In the genomic region with DNA sequence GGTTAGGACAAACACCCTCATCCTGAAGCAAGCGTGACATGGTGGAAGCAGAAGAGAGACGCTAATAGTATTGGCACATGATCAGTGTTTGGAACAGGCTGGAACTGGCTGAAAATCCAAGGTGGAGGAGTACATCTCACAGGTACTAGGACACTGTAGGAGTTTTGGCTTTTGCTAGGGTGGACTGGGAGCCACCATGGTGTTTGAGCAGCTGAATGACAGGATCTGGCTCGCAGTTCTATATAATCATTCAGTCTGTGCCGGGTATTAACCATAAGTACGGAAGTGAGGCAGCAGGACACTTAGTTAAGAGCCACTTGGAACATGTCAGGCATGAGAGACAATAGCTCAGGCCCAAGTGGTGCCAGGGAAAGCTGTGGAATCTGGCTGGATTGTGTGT, we compare ENCODE assay signal across 29 mouse cellular contexts.
DNase-seq lines count a peak whose midpoint lies in the region; ATAC-seq and TF ChIP-seq lines count a peak whose summit lies in the region.
"Had no signal": no experiment of that assay in that cellular context is flagged by ENCODE, and none has a peak within 500 bp of the region (broad histone marks: within the 10 kb centered on the region; RNA-seq: fewer than 3 reads in every experiment).

No protein-coding gene starts in this region.

- peak; percentile 34; the same call in 1 of the 2 replicates for ATAC-seq in hindbrain, embryonic 14.5 days (ENCODE audit: low FRiP score)
- no peak for ATAC-seq in hindbrain, embryonic 11.5 days (ENCODE audit: low FRiP score)
- no peak for ATAC-seq in midbrain, postnatal 0 days (ENCODE audit: low FRiP score)
- no peak for ATAC-seq in midbrain, embryonic 11.5 days (ENCODE audit: low FRiP score)
- ATAC-seq in intestine, embryonic 16.5 days: no peak
- ATAC-seq: forebrain, embryonic 14.5 days; Patski had no signal

- no peak for DNase-seq in hindbrain, embryonic 14.5 days (ENCODE audit: low spot score)
- no peak for DNase-seq in hindbrain, embryonic 11.5 days (ENCODE audit: low spot score)
- DNase-seq in midbrain, postnatal 0 days (ENCODE audit: low spot score): peak; percentile 35
- no peak for DNase-seq in midbrain, embryonic 11.5 days (ENCODE audit: low spot score, missing footprints)
- peak; percentile 48 for DNase-seq in cerebellum, adult 9-10 months
- peak; percentile 16 to 27 for DNase-seq in cerebellum, postnatal 36 days
- no peak for DNase-seq in c-Kit-positive CD71-positive TER-119-positive erythroid progenitor cells, embryonic 14.5 days (ENCODE audit: low spot score)
- DNase-seq: adrenal gland, postnatal 14 days; embryo, embryonic 11 days; gastrocnemius, adult 2 months; gastrocnemius, postnatal 36 days; heart, adult 18-20 months; heart, postnatal 4 days; kidney, adult 18-20 months; right cerebral cortex, postnatal 4 days; thymus, adult 2 months; thymus, postnatal 36 days had no signal

- H3K9me3 ChIP-seq in hindbrain, embryonic 14.5 days (ENCODE audit: control insufficient read depth, low read length): no peaks in the 10 kb centered on the region
- no peaks in the 10 kb centered on the region for H3K9me3 ChIP-seq in hindbrain, embryonic 11.5 days (ENCODE audit: control insufficient read depth, low read length)
- H3K9me3 ChIP-seq in midbrain, postnatal 0 days (ENCODE audit: low read length): no peaks in the 10 kb centered on the region
- no peaks in the 10 kb centered on the region for H3K9me3 ChIP-seq in midbrain, embryonic 11.5 days (ENCODE audit: control insufficient read depth, low read length)
- no peaks in the 10 kb centered on the region for H3K9me3 ChIP-seq in intestine, embryonic 16.5 days (ENCODE audit: control insufficient read depth, low read length)
- H3K9me3 ChIP-seq: embryonic facial prominence, embryonic 12.5 days; heart, embryonic 12.5 days; limb, embryonic 10.5 days; limb, embryonic 15.5 days; liver, embryonic 15.5 days; lung, embryonic 15.5 days; midbrain, embryonic 12.5 days; neural tube, embryonic 13.5 days had no signal

- no peak overlapping the region for H3K4me2 ChIP-seq in hindbrain, embryonic 14.5 days (replicated peaks)
- H3K4me2 ChIP-seq in hindbrain, embryonic 11.5 days (replicated peaks; ENCODE audit: low read depth, low read length): no peak overlapping the region
- no peak overlapping the region for H3K4me2 ChIP-seq in midbrain, postnatal 0 days (ENCODE audit: low read depth, low read length, poor library complexity, severe bottlenecking)
- H3K4me2 ChIP-seq in midbrain, embryonic 11.5 days: no peak overlapping the region
- H3K4me2 ChIP-seq in intestine, embryonic 16.5 days (ENCODE audit: low read depth, low read length): no peak overlapping the region
- H3K4me2 ChIP-seq: embryonic facial prominence, embryonic 12.5 days; heart, embryonic 12.5 days; limb, embryonic 15.5 days; liver, embryonic 15.5 days; lung, embryonic 15.5 days; midbrain, embryonic 12.5 days; neural tube, embryonic 13.5 days had no signal

- 88% methylated on average over 5 of the region's 5 CpGs for WGBS in hindbrain, embryonic 14.5 days
- WGBS in hindbrain, embryonic 11.5 days: 92% methylated on average over 5 of the region's 5 CpGs
- 85% methylated on average over 5 of the region's 5 CpGs for WGBS in midbrain, postnatal 0 days
- WGBS in midbrain, embryonic 11.5 days: 90% methylated on average over 5 of the region's 5 CpGs
- 86% methylated on average over 5 of the region's 5 CpGs for WGBS in intestine, embryonic 16.5 days

- no peak overlapping the region for H3K4me3 ChIP-seq in hindbrain, embryonic 14.5 days (replicated peaks; ENCODE audit: low read length)
- no peak overlapping the region for H3K4me3 ChIP-seq in hindbrain, embryonic 11.5 days (ENCODE audit: low read depth, low read length)
- no peak overlapping the region for H3K4me3 ChIP-seq in midbrain, postnatal 0 days (ENCODE audit: low read depth, low read length)
- H3K4me3 ChIP-seq in midbrain, embryonic 11.5 days (ENCODE audit: low read depth, low read length): no peak overlapping the region
- no peak overlapping the region for H3K4me3 ChIP-seq in intestine, embryonic 16.5 days (ENCODE audit: low read length)
- H3K4me3 ChIP-seq: embryonic facial prominence, embryonic 12.5 days; gastrocnemius, adult 2 months; heart, embryonic 12.5 days; layer of hippocampus, adult 2 months; limb, embryonic 10.5 days; limb, embryonic 15.5 days; liver, embryonic 15.5 days; lung, embryonic 15.5 days; midbrain, embryonic 12.5 days; neural tube, embryonic 13.5 days had no signal

- no peak overlapping the region for H3K9ac ChIP-seq in hindbrain, embryonic 14.5 days
- no peak overlapping the region for H3K9ac ChIP-seq in hindbrain, embryonic 11.5 days (ENCODE audit: low read depth, low read length)
- no peak overlapping the region for H3K9ac ChIP-seq in midbrain, postnatal 0 days (replicated peaks; ENCODE audit: low read length, poor library complexity, severe bottlenecking)
- no peak overlapping the region for H3K9ac ChIP-seq in midbrain, embryonic 11.5 days (ENCODE audit: low read length)
- H3K9ac ChIP-seq in intestine, embryonic 16.5 days (ENCODE audit: low read depth, low read length): no peak overlapping the region
- H3K9ac ChIP-seq: embryonic facial prominence, embryonic 12.5 days; heart, embryonic 12.5 days; limb, embryonic 15.5 days; liver, embryonic 15.5 days; lung, embryonic 15.5 days; midbrain, embryonic 12.5 days; neural tube, embryonic 13.5 days had no signal

- H3K4me1 ChIP-seq in hindbrain, embryonic 14.5 days (replicated peaks; ENCODE audit: control insufficient read depth, insufficient read depth, low read length): no peaks in the 10 kb centered on the region
- no peaks in the 10 kb centered on the region for H3K4me1 ChIP-seq in hindbrain, embryonic 11.5 days (replicated peaks; ENCODE audit: control insufficient read depth, insufficient read depth, low read length)
- H3K4me1 ChIP-seq in midbrain, postnatal 0 days (ENCODE audit: insufficient read depth, low read length): no peaks in the 10 kb centered on the region
- no peaks in the 10 kb centered on the region for H3K4me1 ChIP-seq in midbrain, embryonic 11.5 days (ENCODE audit: control insufficient read depth, insufficient read depth, low read length)
- H3K4me1 ChIP-seq in intestine, embryonic 16.5 days (ENCODE audit: control insufficient read depth, insufficient read depth, low read length): no peaks in the 10 kb centered on the region
- H3K4me1 ChIP-seq: embryonic facial prominence, embryonic 12.5 days; limb, embryonic 10.5 days; limb, embryonic 15.5 days; liver, embryonic 15.5 days; midbrain, embryonic 12.5 days; neural tube, embryonic 13.5 days had no signal

- no peaks in the 10 kb centered on the region for H3K27me3 ChIP-seq in hindbrain, embryonic 14.5 days (ENCODE audit: control insufficient read depth, insufficient read depth, low read length)
- H3K27me3 ChIP-seq in hindbrain, embryonic 11.5 days (ENCODE audit: control insufficient read depth, insufficient read depth, low read length): no peaks in the 10 kb centered on the region
- H3K27me3 ChIP-seq in midbrain, postnatal 0 days (ENCODE audit: insufficient read depth, low read length): no peaks in the 10 kb centered on the region
- H3K27me3 ChIP-seq in midbrain, embryonic 11.5 days (ENCODE audit: control insufficient read depth, insufficient read depth, low read length): no peaks in the 10 kb centered on the region
- no peaks in the 10 kb centered on the region for H3K27me3 ChIP-seq in intestine, embryonic 16.5 days (replicated peaks; ENCODE audit: control insufficient read depth, insufficient read depth, low read length)
- H3K27me3 ChIP-seq: embryonic facial prominence, embryonic 12.5 days; heart, embryonic 12.5 days; limb, embryonic 15.5 days; liver, embryonic 15.5 days; lung, embryonic 15.5 days; midbrain, embryonic 12.5 days; neural tube, embryonic 13.5 days; Patski had no signal

- no peak for TF ChIP-seq CTCF in midbrain, postnatal 0 days (IDR thresholded peaks at IDR 0.05)

- no peaks in the 10 kb centered on the region for H3K36me3 ChIP-seq in hindbrain, embryonic 14.5 days (replicated peaks; ENCODE audit: control insufficient read depth, insufficient read depth)
- H3K36me3 ChIP-seq in hindbrain, embryonic 11.5 days (ENCODE audit: control insufficient read depth, insufficient read depth, low read length): no peaks in the 10 kb centered on the region
- no peaks in the 10 kb centered on the region for H3K36me3 ChIP-seq in midbrain, postnatal 0 days (ENCODE audit: insufficient read depth, low read length)
- no peaks in the 10 kb centered on the region for H3K36me3 ChIP-seq in midbrain, embryonic 11.5 days (ENCODE audit: control insufficient read depth, insufficient read depth, low read length)
- H3K36me3 ChIP-seq in intestine, embryonic 16.5 days (ENCODE audit: control insufficient read depth, insufficient read depth, low read length): no peaks in the 10 kb centered on the region
- H3K36me3 ChIP-seq: embryonic facial prominence, embryonic 12.5 days; heart, embryonic 12.5 days; limb, embryonic 10.5 days; limb, embryonic 15.5 days; liver, embryonic 15.5 days; lung, embryonic 15.5 days; midbrain, embryonic 12.5 days; neural tube, embryonic 13.5 days had no signal

- H3K27ac ChIP-seq in hindbrain, embryonic 14.5 days: no peak overlapping the region
- H3K27ac ChIP-seq in hindbrain, embryonic 11.5 days (ENCODE audit: low read depth, low read length): no peak overlapping the region
- no peak overlapping the region for H3K27ac ChIP-seq in midbrain, postnatal 0 days (ENCODE audit: low read depth, low read length)
- no peak overlapping the region for H3K27ac ChIP-seq in midbrain, embryonic 11.5 days (ENCODE audit: low read depth, low read length)
- H3K27ac ChIP-seq in intestine, embryonic 16.5 days (ENCODE audit: low read length): no peak overlapping the region
- H3K27ac ChIP-seq: embryonic facial prominence, embryonic 12.5 days; gastrocnemius, adult 2 months; layer of hippocampus, adult 2 months; limb, embryonic 10.5 days; limb, embryonic 15.5 days; liver, embryonic 15.5 days; lung, embryonic 15.5 days; midbrain, embryonic 12.5 days; neural tube, embryonic 13.5 days had no signal

Comparison
In these comparisons a context has a peak if more than half of its experiments do, and no peak if none do; other contexts are left out.
1. DNase-seq: peak in midbrain, postnatal 0 days (single experiment), cerebellum, adult 9-10 months (single experiment) and cerebellum, postnatal 36 days (2 of 2); none in hindbrain, embryonic 14.5 days (single experiment), hindbrain, embryonic 11.5 days (single experiment), midbrain, embryonic 11.5 days (single experiment) and c-Kit-positive CD71-positive TER-119-positive erythroid progenitor cells, embryonic 14.5 days (single experiment).